Mouse (Mus musculus) splenic B cell, adult 2 months (primary cell): Measurements from ENCODE around the gene Dnajc6.

Experiments used
- DNase-seq: peaks from one replicate; pipeline ENCODE4 v3.0.0-alpha.2; 2011; ENCODE audit warnings: low read depth, low spot score
- H3K27me3 ChIP-seq: 2 replicates; pipeline ENCODE4 v1.6.1; 2012; ENCODE audit warnings: mild to moderate bottlenecking, low read length, moderate library complexity, mixed read lengths; ENCODE audit not compliant: control insufficient read depth, poor library complexity, insufficient read depth, severe bottlenecking
- H3K36me3 ChIP-seq: 2 replicates; pipeline ENCODE4 v1.6.1; 2012; ENCODE audit warnings: mild to moderate bottlenecking, low read length, moderate library complexity, mixed read lengths; ENCODE audit not compliant: control insufficient read depth, poor library complexity, insufficient read depth, severe bottlenecking

Dnajc6 gene

GRCm38 (mm10) chr4:101686227-101686810 is 189.9 kb downstream of the Dnajc6 start:
- H3K27me3 ChIP-seq: no peaks in the 10 kb centered on the region
- DNase-seq: no peak
- no peaks in the 10 kb centered on the region for H3K36me3 ChIP-seq

GRCm38 (mm10) chr4:101689241-101689640 is 192.8 kb downstream of the Dnajc6 start:
- no peak for DNase-seq
- no peaks in the 10 kb centered on the region for H3K27me3 ChIP-seq
- no peaks in the 10 kb centered on the region for H3K36me3 ChIP-seq

GRCm38 (mm10) chr4:101689645-101690044 is 193.2 kb downstream of the Dnajc6 start:
- no peaks in the 10 kb centered on the region for H3K36me3 ChIP-seq
- no peaks in the 10 kb centered on the region for H3K27me3 ChIP-seq
- no peak for DNase-seq
